Mouse (Mus musculus) spleen, adult 2 months (tissue): ENCODE data around the gene Lhfp.

Source experiments
- CTCF ChIP-seq: fragments of 200-500 bp; IDR thresholded peaks from 2 replicates; pipeline ENCODE4 v1.5.1; 2011; ENCODE audit warnings: mild to moderate bottlenecking, inconsistent platforms; ENCODE audit not compliant: insufficient read depth, insufficient read length, insufficient replicate concordance; ENCODE audit errors: extremely low read depth
- POLR2A ChIP-seq: fragments of 200-500 bp; IDR thresholded peaks from 2 replicates; pipeline ENCODE4 v1.6.1; 2011; ENCODE audit warnings: low read depth, low read length, inconsistent platforms

DNA sequence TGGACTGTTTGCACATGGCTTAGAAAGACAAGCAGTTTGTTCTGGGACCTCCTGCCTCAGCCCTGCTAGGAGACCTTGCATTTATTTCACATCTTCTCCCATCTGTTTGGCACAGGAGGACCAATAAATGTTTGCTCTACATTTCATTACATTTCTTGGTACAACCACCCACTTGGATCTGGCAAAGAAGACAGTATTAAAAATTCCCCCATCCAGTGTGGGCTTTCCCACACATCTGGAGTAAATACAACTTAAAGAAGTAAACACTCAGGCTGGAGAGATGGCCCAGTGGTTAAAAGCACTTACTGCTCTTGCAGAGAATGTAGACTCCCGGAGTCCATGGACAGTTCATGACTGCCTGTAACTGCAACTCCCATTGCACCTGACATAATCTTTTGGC lies 250.6 kb downstream of the Lhfp start:
- TF ChIP-seq CTCF (no peak), POLR2A (no peak)
